Mouse (Mus musculus): ENCODE measurements around the gene Slc11a1. TPM values are rescaled to one million over a fixed set of nuclear protein-coding genes. Genes with fewer than 3 reads are reported as not detected.
A peak's percentile ranks its signal among the peaks of the same experiment; 100 is the strongest.

Gene Slc11a1
- polyA plus RNA-seq, 1 experiment from 2014 or later, result 6.1 TPM

DNA sequence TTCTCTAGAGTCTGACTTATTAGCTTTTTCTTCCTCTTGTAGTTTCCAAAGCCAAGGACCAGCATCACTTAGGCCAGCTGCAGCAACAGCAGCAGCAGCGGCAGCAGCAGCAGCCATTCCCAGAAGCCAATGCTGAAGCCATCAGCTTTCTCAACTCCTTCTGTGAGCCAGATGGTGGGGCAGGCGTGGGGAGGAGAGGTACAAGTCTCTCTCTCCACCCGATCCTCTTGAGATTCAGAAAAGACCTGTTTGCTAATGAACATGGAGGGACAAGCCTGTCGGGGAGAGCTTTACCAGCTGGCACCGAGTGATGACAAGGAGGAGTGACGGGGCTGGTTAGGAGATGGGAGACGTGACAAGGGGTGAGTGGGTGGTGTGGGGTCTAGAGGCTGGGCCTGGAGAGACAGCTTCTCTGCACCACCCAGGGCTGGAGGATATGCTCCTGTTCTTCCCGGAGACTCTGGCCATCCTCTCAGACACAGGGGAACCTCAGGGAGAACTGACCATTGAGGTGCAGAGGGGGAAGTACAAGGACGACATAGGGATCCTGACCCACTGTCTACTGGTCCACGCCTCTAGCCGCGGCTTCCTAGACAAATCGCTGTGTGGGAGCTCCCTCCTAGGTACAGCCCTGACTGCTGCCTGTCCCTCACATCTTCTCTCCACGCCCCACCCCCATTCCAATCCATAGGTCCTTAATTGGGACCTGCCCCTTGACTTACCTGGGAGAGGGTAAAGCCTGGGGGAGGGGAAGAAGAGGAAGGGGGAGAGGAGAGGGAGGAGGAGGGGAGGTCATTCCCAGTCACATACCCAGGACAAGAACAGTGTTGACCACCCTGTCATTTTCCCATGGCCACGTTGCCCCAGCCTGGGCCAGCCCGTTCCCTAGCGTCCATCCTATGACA, 12.4 kb upstream of the Slc11a1 start:
- Histone ChIP-seq H3K4me2 (replicated peaks; ENCODE audit: low read depth, low read length) (no peak overlapping the region), H3K36me3 (ENCODE audit: control insufficient read depth, insufficient read depth, low read length) (no peaks in the 10 kb centered on the region), H3K27me3 (ENCODE audit: control insufficient read depth, insufficient read depth, low read length) (no peaks in the 10 kb centered on the region), H3K4me1 (ENCODE audit: control insufficient read depth, insufficient read depth, low read length) (no peaks in the 10 kb centered on the region), H3K4me3 (ENCODE audit: low read depth, low read length) (no peak overlapping the region), H3K9ac (replicated peaks; ENCODE audit: low read depth, low read length) (no peak overlapping the region), H3K9me3 (ENCODE audit: control insufficient read depth, low read depth, low read length) (no peaks in the 10 kb centered on the region), H3K27ac (ENCODE audit: low read length) (no peak overlapping the region)
- WGBS, result 57% methylated on average over 17 of the region's 17 CpGs
- ATAC-seq (ENCODE audit: insufficient number of reproducible peaks, insufficient read depth, low FRiP score, low read depth), result no peak

DNA sequence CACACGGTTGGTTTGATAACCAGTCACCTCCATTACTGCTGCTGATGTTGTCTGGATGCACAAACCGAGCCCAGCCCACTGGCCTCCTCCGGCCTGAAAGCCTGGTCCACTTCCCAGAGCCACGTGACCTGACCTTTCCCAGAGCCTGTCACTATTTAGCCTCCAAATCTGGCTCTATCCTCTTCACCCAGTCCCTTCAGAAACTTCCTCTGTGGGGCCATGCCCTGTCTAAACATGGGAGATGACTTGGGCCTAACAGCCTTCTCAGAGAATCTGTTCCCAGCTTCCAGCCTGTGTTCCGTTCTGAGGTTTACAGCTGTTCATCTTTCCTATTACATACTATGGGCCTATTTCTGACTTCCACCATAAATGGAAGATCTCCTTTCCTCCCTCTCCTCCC, 11.6 kb upstream of the Slc11a1 start:
- Histone ChIP-seq H3K9me3 (ENCODE audit: control insufficient read depth, low read depth, low read length) (no peaks in the 10 kb centered on the region), H3K36me3 (ENCODE audit: control insufficient read depth, insufficient read depth, low read length) (no peaks in the 10 kb centered on the region)
- ATAC-seq (ENCODE audit: insufficient number of reproducible peaks, insufficient read depth, low FRiP score, low read depth), result no peak

DNA sequence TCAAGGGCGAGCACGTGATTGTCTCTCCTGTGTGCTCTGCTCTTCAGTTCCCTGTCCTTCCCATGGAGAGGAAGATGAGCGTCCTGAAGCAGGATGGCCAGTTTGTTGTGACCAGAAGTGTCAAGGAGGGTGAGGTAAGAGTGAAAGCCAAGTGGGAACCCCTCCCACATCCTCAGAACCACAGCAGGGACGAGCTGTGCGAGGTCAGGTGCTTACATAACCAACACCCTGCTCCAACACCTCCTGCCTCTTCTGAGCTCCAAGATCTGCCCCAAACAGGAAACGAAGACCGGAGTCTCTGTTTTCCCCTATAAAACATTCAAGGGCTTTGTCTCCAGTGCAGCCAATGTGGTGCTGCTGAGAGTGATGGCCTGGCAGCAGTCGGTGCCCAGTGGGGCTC, 10.7 kb upstream of the Slc11a1 start:
- H3K4me2 ChIP-seq (replicated peaks; ENCODE audit: low read depth, low read length), result no peak overlapping the region
- no peaks in the 10 kb centered on the region for H3K9me3 ChIP-seq (ENCODE audit: control insufficient read depth, low read depth, low read length)
- H3K4me3 ChIP-seq (ENCODE audit: low read depth, low read length), result no peak overlapping the region
- H3K4me1 ChIP-seq (ENCODE audit: control insufficient read depth, insufficient read depth, low read length), result no peaks in the 10 kb centered on the region
- 72% methylated on average over 8 of the region's 8 CpGs for WGBS
- no peak overlapping the region for H3K9ac ChIP-seq (replicated peaks; ENCODE audit: low read depth, low read length)
- H3K27me3 ChIP-seq (ENCODE audit: control insufficient read depth, insufficient read depth, low read length), result no peaks in the 10 kb centered on the region
- no peaks in the 10 kb centered on the region for H3K36me3 ChIP-seq (ENCODE audit: control insufficient read depth, insufficient read depth, low read length)
- no peak for ATAC-seq (ENCODE audit: insufficient number of reproducible peaks, insufficient read depth, low FRiP score, low read depth)
- no peak overlapping the region for H3K27ac ChIP-seq (ENCODE audit: low read length)

More for the DNA sequence above, 11.6 kb upstream of the Slc11a1 start:
- H3K9ac ChIP-seq (replicated peaks; ENCODE audit: low read depth, low read length), result no peak overlapping the region
- H3K4me1 ChIP-seq (ENCODE audit: control insufficient read depth, insufficient read depth, low read length), result no peaks in the 10 kb centered on the region
- H3K27me3 ChIP-seq (ENCODE audit: control insufficient read depth, insufficient read depth, low read length), result no peaks in the 10 kb centered on the region
- H3K27ac ChIP-seq (ENCODE audit: low read length), result no peak overlapping the region
- 61% methylated on average over 5 of the region's 5 CpGs for WGBS
- H3K4me3 ChIP-seq (ENCODE audit: low read depth, low read length), result no peak overlapping the region
- no peak overlapping the region for H3K4me2 ChIP-seq (replicated peaks; ENCODE audit: low read depth, low read length)

DNA sequence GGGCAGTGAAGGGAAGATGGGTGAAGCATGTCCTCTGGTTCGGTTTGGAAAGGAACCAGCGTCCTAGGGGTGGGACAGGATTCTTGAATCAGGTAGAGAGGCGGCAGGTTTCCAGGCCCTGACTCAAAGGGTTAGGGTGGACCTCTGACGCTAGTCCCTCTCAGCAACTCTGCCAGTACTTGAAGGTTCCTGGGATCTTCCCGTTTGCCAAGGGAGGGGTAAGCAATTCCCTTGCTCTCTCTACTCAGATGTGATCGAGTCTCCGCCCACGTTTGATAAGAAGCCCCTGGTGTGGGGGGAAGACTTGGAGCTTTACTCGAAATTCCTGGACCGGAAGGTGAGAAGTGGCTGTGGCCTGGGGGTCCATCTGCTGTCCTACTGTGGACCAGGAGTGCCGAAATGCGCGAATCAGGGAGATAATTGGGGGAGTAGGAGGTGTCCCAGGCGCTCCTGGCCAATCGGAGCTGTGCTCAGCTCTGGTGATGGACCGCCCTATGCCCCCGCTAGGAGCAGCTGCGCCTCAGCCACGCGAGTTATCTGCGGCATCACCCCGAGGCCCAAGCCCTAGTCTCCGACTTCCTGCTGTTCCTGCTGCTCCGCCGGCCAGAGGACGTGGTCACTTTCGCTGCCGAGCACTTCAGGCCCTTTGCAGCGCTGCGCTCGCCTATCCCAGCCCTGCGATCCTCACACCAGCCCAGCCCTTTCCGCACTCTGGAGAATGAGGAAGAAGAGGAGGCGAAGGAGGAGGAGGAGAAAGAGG, 6.9 kb upstream of the Slc11a1 start:
- peak overlapping the region; percentile 55 for H3K4me2 ChIP-seq (replicated peaks; ENCODE audit: low read depth, low read length)
- H3K27me3 ChIP-seq (ENCODE audit: control insufficient read depth, insufficient read depth, low read length), result no peaks in the 10 kb centered on the region
- H3K4me3 ChIP-seq (ENCODE audit: low read depth, low read length), result peak overlapping the region; percentile 23; the same call in 1 of the 2 replicates
- no peaks in the 10 kb centered on the region for H3K9me3 ChIP-seq (ENCODE audit: control insufficient read depth, low read depth, low read length)
- H3K27ac ChIP-seq (ENCODE audit: low read length), result no peak overlapping the region
- no peak overlapping the region for H3K9ac ChIP-seq (replicated peaks; ENCODE audit: low read depth, low read length)
- WGBS, result 9% methylated on average over 34 of the region's 34 CpGs
- no peaks in the 10 kb centered on the region for H3K36me3 ChIP-seq (ENCODE audit: control insufficient read depth, insufficient read depth, low read length)
- no peaks in the 10 kb centered on the region for H3K4me1 ChIP-seq (ENCODE audit: control insufficient read depth, insufficient read depth, low read length)
- ATAC-seq (ENCODE audit: insufficient number of reproducible peaks, insufficient read depth, low FRiP score, low read depth), result peak; percentile 81

DNA sequence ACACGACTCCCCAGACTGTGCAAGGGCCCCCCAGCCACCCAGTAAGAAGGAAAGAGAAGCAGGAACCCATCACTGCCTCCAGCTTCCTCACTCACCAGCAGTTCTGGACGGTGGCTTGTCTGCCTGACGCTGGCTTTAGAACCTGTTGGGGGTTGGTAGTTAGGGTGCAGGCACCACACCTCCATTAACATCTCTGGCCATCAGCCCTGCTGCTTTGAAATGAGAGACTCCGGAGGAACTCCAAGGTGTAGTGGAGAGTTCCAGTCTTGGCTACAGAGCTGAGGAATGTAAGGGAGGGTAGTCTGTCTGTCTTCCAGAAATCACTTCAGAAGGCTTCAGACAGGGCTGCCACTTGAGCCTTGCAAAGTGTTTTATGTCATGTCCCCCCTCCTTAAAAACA, 5.0 kb upstream of the Slc11a1 start:
- Histone ChIP-seq H3K4me1 (ENCODE audit: control insufficient read depth, insufficient read depth, low read length) (no peaks in the 10 kb centered on the region), H3K9ac (replicated peaks; ENCODE audit: low read depth, low read length) (no peak overlapping the region), H3K9me3 (ENCODE audit: control insufficient read depth, low read depth, low read length) (no peaks in the 10 kb centered on the region), H3K27me3 (ENCODE audit: control insufficient read depth, insufficient read depth, low read length) (no peaks in the 10 kb centered on the region), H3K36me3 (ENCODE audit: control insufficient read depth, insufficient read depth, low read length) (no peaks in the 10 kb centered on the region), H3K27ac (ENCODE audit: low read length) (no peak overlapping the region), H3K4me2 (replicated peaks; ENCODE audit: low read depth, low read length) (no peak overlapping the region), H3K4me3 (ENCODE audit: low read depth, low read length) (no peak overlapping the region)
- 33% methylated on average over 4 of the region's 4 CpGs for WGBS
- ATAC-seq (ENCODE audit: insufficient number of reproducible peaks, insufficient read depth, low FRiP score, low read depth), result no peak

DNA sequence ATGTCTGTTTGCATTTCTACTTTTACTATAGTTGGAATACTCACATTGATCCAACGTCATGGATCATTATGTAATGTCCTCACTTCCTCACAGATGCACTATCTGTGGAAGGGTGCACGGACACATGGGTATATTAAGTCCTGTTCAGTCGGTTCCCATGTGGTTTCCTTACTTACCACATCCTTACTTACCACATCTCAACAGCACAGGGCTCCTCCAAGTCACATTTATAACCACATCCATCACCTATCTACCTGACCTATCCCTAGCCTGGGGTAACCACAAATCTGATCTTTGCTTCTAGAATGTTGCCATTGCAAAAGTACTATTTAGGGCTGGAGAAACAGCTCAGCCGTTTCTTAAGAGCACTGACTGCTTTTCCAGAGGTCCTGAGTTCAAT, 1.6 kb upstream of the Slc11a1 start:
- Histone ChIP-seq H3K27ac (ENCODE audit: low read length) (no peak overlapping the region), H3K4me3 (ENCODE audit: low read depth, low read length) (no peak overlapping the region), H3K9me3 (ENCODE audit: control insufficient read depth, low read depth, low read length) (no peaks in the 10 kb centered on the region), H3K4me1 (ENCODE audit: control insufficient read depth, insufficient read depth, low read length) (no peaks in the 10 kb centered on the region), H3K27me3 (ENCODE audit: control insufficient read depth, insufficient read depth, low read length) (no peaks in the 10 kb centered on the region), H3K36me3 (ENCODE audit: control insufficient read depth, insufficient read depth, low read length) (no peaks in the 10 kb centered on the region), H3K9ac (replicated peaks; ENCODE audit: low read depth, low read length) (no peak overlapping the region), H3K4me2 (replicated peaks; ENCODE audit: low read depth, low read length) (no peak overlapping the region)
- ATAC-seq (ENCODE audit: insufficient number of reproducible peaks, insufficient read depth, low FRiP score, low read depth), result no peak
- 73% methylated on average over 4 of the region's 4 CpGs for WGBS

DNA sequence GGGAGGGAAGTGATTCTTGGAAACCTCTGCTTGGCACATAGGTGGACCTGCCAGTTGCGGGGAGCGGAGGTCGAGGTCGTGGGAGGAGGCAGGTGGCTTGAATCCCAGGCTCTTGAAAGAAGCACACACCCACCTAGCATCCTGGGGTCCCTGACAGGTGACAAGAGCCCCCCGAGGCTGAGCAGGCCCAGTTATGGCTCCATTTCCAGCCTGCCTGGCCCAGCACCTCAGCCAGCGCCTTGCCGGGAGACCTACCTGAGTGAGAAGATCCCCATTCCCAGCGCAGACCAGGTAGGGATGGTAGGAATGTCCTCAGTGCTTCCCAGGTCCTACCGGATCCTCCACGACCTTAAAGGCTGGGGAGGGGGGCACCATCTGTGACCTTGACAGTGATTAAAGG, 566 bp downstream of the Slc11a1 start:
- H3K9ac ChIP-seq (replicated peaks; ENCODE audit: low read depth, low read length), result no peak overlapping the region
- no peak overlapping the region for H3K4me3 ChIP-seq (ENCODE audit: low read depth, low read length)
- H3K4me2 ChIP-seq (replicated peaks; ENCODE audit: low read depth, low read length), result no peak overlapping the region
- no peaks in the 10 kb centered on the region for H3K27me3 ChIP-seq (ENCODE audit: control insufficient read depth, insufficient read depth, low read length)
- H3K9me3 ChIP-seq (ENCODE audit: control insufficient read depth, low read depth, low read length), result no peaks in the 10 kb centered on the region
- WGBS, result 64% methylated on average over 10 of the region's 10 CpGs
- no peaks in the 10 kb centered on the region for H3K4me1 ChIP-seq (ENCODE audit: control insufficient read depth, insufficient read depth, low read length)
- no peaks in the 10 kb centered on the region for H3K36me3 ChIP-seq (ENCODE audit: control insufficient read depth, insufficient read depth, low read length)
- H3K27ac ChIP-seq (ENCODE audit: low read length), result no peak overlapping the region
- ATAC-seq (ENCODE audit: insufficient number of reproducible peaks, insufficient read depth, low FRiP score, low read depth), result no peak

DNA sequence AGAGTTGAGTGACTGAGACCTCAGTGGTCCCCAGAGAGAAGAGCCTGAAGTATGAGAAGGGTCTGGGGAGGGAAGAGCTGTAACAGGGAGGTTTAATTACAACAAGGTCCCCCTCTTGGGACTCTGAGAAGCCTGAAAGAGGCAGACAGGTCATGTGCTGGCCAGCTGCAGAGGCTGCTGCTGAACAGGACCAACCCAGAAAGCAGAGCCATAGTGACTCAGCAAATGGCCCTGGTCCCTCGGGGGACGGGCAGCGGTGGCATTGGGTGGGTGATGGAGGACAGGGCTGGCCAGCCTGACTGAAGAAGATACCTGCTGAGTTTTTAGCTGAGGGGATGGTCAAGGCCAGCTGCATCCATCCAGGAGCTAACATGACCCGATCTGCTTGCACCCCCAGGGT, 1.4 kb downstream of the Slc11a1 start:
- Histone ChIP-seq H3K4me3 (ENCODE audit: low read depth, low read length) (no peak overlapping the region), H3K36me3 (ENCODE audit: control insufficient read depth, insufficient read depth, low read length) (no peaks in the 10 kb centered on the region), H3K9me3 (ENCODE audit: control insufficient read depth, low read depth, low read length) (no peaks in the 10 kb centered on the region), H3K27ac (ENCODE audit: low read length) (no peak overlapping the region), H3K4me2 (replicated peaks; ENCODE audit: low read depth, low read length) (no peak overlapping the region), H3K4me1 (ENCODE audit: control insufficient read depth, insufficient read depth, low read length) (no peaks in the 10 kb centered on the region), H3K9ac (replicated peaks; ENCODE audit: low read depth, low read length) (no peak overlapping the region), H3K27me3 (ENCODE audit: control insufficient read depth, insufficient read depth, low read length) (no peaks in the 10 kb centered on the region)
- WGBS, result 82% methylated on average over 4 of the region's 4 CpGs
- ATAC-seq (ENCODE audit: insufficient number of reproducible peaks, insufficient read depth, low FRiP score, low read depth), result no peak
